In genomic region chr12:86878426-86879353, GRCm38 (mm10) we compare ENCODE assay signal across 7 mouse cellular contexts. TPM values are rescaled to one million over a fixed set of nuclear protein-coding genes. Genes with fewer than 3 reads are reported as not detected.
DNase-seq lines count a peak whose midpoint lies in the region; ATAC-seq and TF ChIP-seq lines count a peak whose summit lies in the region.

No protein-coding gene starts in this region.

- TF ChIP-seq CTCF in lung, embryonic 14.5 days (IDR thresholded peaks at IDR 0.05; ENCODE audit: low read depth): no peak

- peaks cover 4% of the 10 kb centered on the region; the same call in 1 of the 2 replicates for H3K4me1 ChIP-seq in lung, embryonic 14.5 days (ENCODE audit: insufficient read depth)
- peaks cover 5% of the 10 kb centered on the region; the same call in 1 of the 2 replicates for H3K4me1 ChIP-seq in embryonic facial prominence, embryonic 14.5 days (ENCODE audit: control insufficient read depth, insufficient read depth, low read length)
- peaks cover 29% of the 10 kb centered on the region for H3K4me1 ChIP-seq in kidney, embryonic 14.5 days (ENCODE audit: control insufficient read depth, insufficient read depth, low read length)

- no peak for ATAC-seq in lung, embryonic 14.5 days (ENCODE audit: insufficient read depth)
- ATAC-seq in embryonic facial prominence, embryonic 14.5 days (ENCODE audit: low read depth): no peak
- no peak for ATAC-seq in kidney, embryonic 14.5 days (ENCODE audit: low FRiP score, low TSS enrichment)
- ATAC-seq in megakaryocyte progenitor cell, adult 5-6 weeks (replicated peaks; ENCODE audit: poor library complexity): no peak
- ATAC-seq in erythroid progenitor cell, adult 5-6 weeks (replicated peaks; ENCODE audit: low FRiP score, poor library complexity, severe bottlenecking): no peak

- no peak overlapping the region for H3K9ac ChIP-seq in lung, embryonic 14.5 days
- H3K9ac ChIP-seq in embryonic facial prominence, embryonic 14.5 days (ENCODE audit: low read depth, low read length): no peak overlapping the region
- H3K9ac ChIP-seq in kidney, embryonic 14.5 days (ENCODE audit: low read depth, low read length): peak overlapping the region; percentile 18; the same call in 1 of the 2 replicates

- H3K9me3 ChIP-seq in lung, embryonic 14.5 days (ENCODE audit: low read depth, low read length): no peaks in the 10 kb centered on the region
- H3K9me3 ChIP-seq in embryonic facial prominence, embryonic 14.5 days (ENCODE audit: control insufficient read depth, low read length): no peaks in the 10 kb centered on the region
- H3K9me3 ChIP-seq in kidney, embryonic 14.5 days (ENCODE audit: control insufficient read depth, low read length): no peaks in the 10 kb centered on the region

- peak overlapping the region; percentile 8; the same call in 1 of the 2 replicates for H3K27ac ChIP-seq in lung, embryonic 14.5 days (ENCODE audit: low read depth)
- 0 out of 2 replicates have a peak overlapping the region, but pooled peaks have one; percentile 23 for H3K27ac ChIP-seq in embryonic facial prominence, embryonic 14.5 days (replicated peaks; ENCODE audit: low read depth, low read length)
- peak overlapping the region; percentile 83 for H3K27ac ChIP-seq in kidney, embryonic 14.5 days (ENCODE audit: low read depth, low read length)

- no peak overlapping the region for H3K4me2 ChIP-seq in lung, embryonic 14.5 days
- no peak overlapping the region for H3K4me2 ChIP-seq in embryonic facial prominence, embryonic 14.5 days (ENCODE audit: low read depth, low read length)
- H3K4me2 ChIP-seq in kidney, embryonic 14.5 days (replicated peaks; ENCODE audit: low read depth, low read length): no peak overlapping the region; the same call in 1 of the 2 replicates

- DNase-seq in lung, embryonic 14.5 days: no peak
- no peak for DNase-seq in lung, postnatal 36 days
- no peak for DNase-seq in embryonic facial prominence, embryonic 14.5 days (ENCODE audit: low spot score)
- DNase-seq in splenic B cell, adult 2 months (ENCODE audit: low read depth, low spot score): peak; percentile 56

- WGBS in lung, embryonic 14.5 days: 61% methylated on average over 16 of the region's 16 CpGs
- 62% methylated on average over 16 of the region's 16 CpGs for WGBS in embryonic facial prominence, embryonic 14.5 days
- WGBS in kidney, embryonic 14.5 days: 37% methylated on average over 16 of the region's 16 CpGs

- peaks cover 11% of the 10 kb centered on the region; the same call in 1 of the 2 replicates for H3K36me3 ChIP-seq in lung, embryonic 14.5 days (ENCODE audit: insufficient read depth)
- peaks cover 11% of the 10 kb centered on the region for H3K36me3 ChIP-seq in embryonic facial prominence, embryonic 14.5 days (ENCODE audit: control insufficient read depth, insufficient read depth, low read length)
- peaks cover 11% of the 10 kb centered on the region; the same call in 1 of the 2 replicates for H3K36me3 ChIP-seq in kidney, embryonic 14.5 days (ENCODE audit: control insufficient read depth, insufficient read depth, low read length)
- H3K36me3 ChIP-seq in splenic B cell, adult 2 months (ENCODE audit: control insufficient read depth, insufficient read depth, low read length, poor library complexity, severe bottlenecking): no peaks in the 10 kb centered on the region

- no peak overlapping the region for H3K4me3 ChIP-seq in lung, embryonic 14.5 days (ENCODE audit: low read depth, low read length)
- no peak overlapping the region for H3K4me3 ChIP-seq in embryonic facial prominence, embryonic 14.5 days (ENCODE audit: low read depth, low read length)
- no peak overlapping the region for H3K4me3 ChIP-seq in kidney, embryonic 14.5 days (ENCODE audit: low read length)

- 0 out of 2 replicates have a peak, but pooled peaks cover 2% of the 10 kb centered on the region for H3K27me3 ChIP-seq in lung, embryonic 14.5 days (ENCODE audit: insufficient read depth, low read length)
- H3K27me3 ChIP-seq in embryonic facial prominence, embryonic 14.5 days (replicated peaks; ENCODE audit: control insufficient read depth, insufficient read depth, low read length): 0 out of 2 replicates have a peak, but pooled peaks cover 2% of the 10 kb centered on the region
- no peaks in the 10 kb centered on the region for H3K27me3 ChIP-seq in kidney, embryonic 14.5 days (ENCODE audit: control insufficient read depth, insufficient read depth, low read length)
- no peaks in the 10 kb centered on the region for H3K27me3 ChIP-seq in splenic B cell, adult 2 months (ENCODE audit: control insufficient read depth, insufficient read depth, low read length, poor library complexity, severe bottlenecking)

RNA-seq across cellular contexts. Expression of gene Irf2bpl, which starts 5.9 kb away (rescaled TPM):
- polyA plus RNA-seq in lung, embryonic 14.5 days (2014; fragmentation: Nextera tagmentation; extraction: Ambion mirVana): 44.6 and 44.8 TPM in 2 replicates
- polyA plus RNA-seq in embryonic facial prominence, embryonic 14.5 days (2014; fragmentation: Nextera tagmentation; extraction: Ambion mirVana): 33.5 and 33.8 TPM in 2 replicates
- 25.8 and 34.8 TPM in 2 replicates for polyA plus RNA-seq in kidney, embryonic 14.5 days (2014; fragmentation: Nextera tagmentation; extraction: Ambion mirVana)
- 1.4 and 1.8 TPM in 2 replicates for total RNA-seq in megakaryocyte progenitor cell, adult 5-6 weeks (2015)
- total RNA-seq in megakaryocyte progenitor cell, adult 5-6 weeks (2017): 1.6 and 1.7 TPM in 2 replicates
- total RNA-seq in erythroid progenitor cell, adult 5-6 weeks (2015; ENCODE audit: low replicate concordance): 0.72 and 2.5 TPM in 2 replicates
- total RNA-seq in erythroid progenitor cell, adult 5-6 weeks (2017; ENCODE audit: low replicate concordance): 0.53 and 1.5 TPM in 2 replicates

Comparison
In these comparisons a context has a peak if more than half of its experiments do, and no peak if none do; other contexts are left out.
1. H3K27ac ChIP-seq: peak in every context shown above with its lines; median percentile 83 in kidney, embryonic 14.5 days; 23 in embryonic facial prominence, embryonic 14.5 days; 8 in lung, embryonic 14.5 days.